9 mouse cellular contexts compared by ENCODE assay signal in the genomic region with DNA sequence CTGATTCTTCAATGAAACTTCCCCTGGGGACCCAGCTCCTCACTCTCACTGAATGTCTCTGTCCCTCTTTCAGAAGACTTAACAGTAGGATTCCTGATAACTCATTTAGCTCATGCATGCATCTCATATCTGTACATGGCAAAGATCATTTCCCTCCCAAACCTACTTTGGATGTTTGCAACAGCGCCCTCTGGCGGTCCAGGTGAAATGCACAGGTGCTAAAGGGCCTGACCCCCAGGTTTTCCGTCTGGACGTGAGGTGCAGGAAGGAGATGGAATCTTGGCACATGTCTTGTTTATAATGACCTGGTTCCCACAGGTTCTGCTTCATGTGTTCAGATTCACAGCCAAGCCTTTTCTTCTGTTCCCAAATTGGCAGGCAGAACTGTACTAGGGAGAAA. TPM values are rescaled to one million over a fixed set of nuclear protein-coding genes. Genes with fewer than 3 reads are reported as not detected.
DNase-seq lines count a peak whose midpoint lies in the region; ATAC-seq and TF ChIP-seq lines count a peak whose summit lies in the region.
"Had no signal": no experiment of that assay in that cellular context is flagged by ENCODE, and none has a peak within 500 bp of the region (broad histone marks: within the 10 kb centered on the region; RNA-seq: fewer than 3 reads in every experiment).

No protein-coding gene starts in this region.

- TF ChIP-seq CTCF in hindbrain, postnatal 0 days (IDR thresholded peaks at IDR 0.05; ENCODE audit: low read depth) = peak; percentile 91
- peak; percentile 97 for TF ChIP-seq CTCF in liver, embryonic 14.5 days (IDR thresholded peaks at IDR 0.05; ENCODE audit: low read depth)

- H3K4me2 ChIP-seq in intestine, embryonic 14.5 days (ENCODE audit: low read length) = no peak overlapping the region
- H3K4me2 ChIP-seq in intestine, embryonic 16.5 days (ENCODE audit: low read depth, low read length) = no peak overlapping the region
- H3K4me2 ChIP-seq in hindbrain, postnatal 0 days (ENCODE audit: low read depth, low read length) = no peak overlapping the region
- H3K4me2 ChIP-seq in liver, embryonic 14.5 days (ENCODE audit: low read depth) = peak overlapping the region; percentile 41

- H3K27ac ChIP-seq in intestine, embryonic 14.5 days (ENCODE audit: low read depth) = no peak overlapping the region
- no peak overlapping the region for H3K27ac ChIP-seq in intestine, embryonic 16.5 days (ENCODE audit: low read length)
- no peak overlapping the region for H3K27ac ChIP-seq in hindbrain, postnatal 0 days
- no peak overlapping the region for H3K27ac ChIP-seq in liver, embryonic 14.5 days

- no peak for TF ChIP-seq EP300 in liver, embryonic 14.5 days (IDR thresholded peaks at IDR 0.05; ENCODE audit: low read depth)

- no peaks in the 10 kb centered on the region; the same call in 1 of the 2 replicates for H3K4me1 ChIP-seq in intestine, embryonic 14.5 days (replicated peaks; ENCODE audit: control insufficient read depth, insufficient read depth, low read length)
- H3K4me1 ChIP-seq in intestine, embryonic 16.5 days (ENCODE audit: control insufficient read depth, insufficient read depth, low read length) = peaks cover 6% of the 10 kb centered on the region; the same call in 1 of the 2 replicates
- no peaks in the 10 kb centered on the region; the same call in 1 of the 2 replicates for H3K4me1 ChIP-seq in hindbrain, postnatal 0 days (ENCODE audit: insufficient read depth, low read length)
- H3K4me1 ChIP-seq in liver, embryonic 14.5 days (replicated peaks; ENCODE audit: control insufficient read depth in 2 of 2, insufficient read depth in 2 of 2, low read length in 1 of 2) = peaks cover 11 to 28% of the 10 kb centered on the region in 2 experiments

- no peaks in the 10 kb centered on the region for H3K9me3 ChIP-seq in intestine, embryonic 14.5 days (ENCODE audit: control insufficient read depth, low read length)
- H3K9me3 ChIP-seq in intestine, embryonic 16.5 days (ENCODE audit: control insufficient read depth, low read length) = no peaks in the 10 kb centered on the region
- H3K9me3 ChIP-seq in hindbrain, postnatal 0 days (ENCODE audit: low read length) = no peaks in the 10 kb centered on the region
- H3K9me3 ChIP-seq in liver, embryonic 14.5 days (ENCODE audit: control insufficient read depth, low read length) = no peaks in the 10 kb centered on the region

- WGBS in intestine, embryonic 14.5 days = under 1% methylated on average over 4 of the region's 4 CpGs
- WGBS in intestine, embryonic 16.5 days = 2% methylated on average over 4 of the region's 4 CpGs
- 4% methylated on average over 4 of the region's 4 CpGs for WGBS in hindbrain, postnatal 0 days
- 3% methylated on average over 4 of the region's 4 CpGs for WGBS in liver, embryonic 14.5 days (ENCODE audit: insufficient replicate concordance)

- peak; percentile 91 for DNase-seq in intestine, embryonic 14.5 days (ENCODE audit: low spot score)
- peak; percentile 62 for DNase-seq in MN1 (ENCODE audit: low spot score)
- peak; percentile 84 for DNase-seq in cerebellum, adult 9-11 months
- DNase-seq in hindbrain, postnatal 0 days (ENCODE audit: low spot score) = peak; percentile 73
- DNase-seq in liver, embryonic 14.5 days (ENCODE audit: low read depth in 3 of 3, low spot score in 3 of 3) = peak; percentile 54 to 68 (median 55)
- peak; percentile 72 to 78 for DNase-seq in right cerebral cortex, adult 2 months (ENCODE audit: low spot score in 2 of 2)
- DNase-seq in urinary bladder, postnatal 10 days (ENCODE audit: low spot score) = peak; percentile 41

- ATAC-seq in intestine, embryonic 14.5 days (replicated peaks; ENCODE audit: low FRiP score, low TSS enrichment, low read depth) = no peak
- ATAC-seq in intestine, embryonic 16.5 days = no peak
- ATAC-seq in hindbrain, postnatal 0 days = no peak
- ATAC-seq in liver, embryonic 14.5 days (ENCODE audit: insufficient read depth) = no peak

- no peak overlapping the region for H3K4me3 ChIP-seq in intestine, embryonic 14.5 days (ENCODE audit: low read depth, low read length)
- H3K4me3 ChIP-seq in intestine, embryonic 16.5 days (ENCODE audit: low read length) = no peak overlapping the region
- H3K4me3 ChIP-seq in hindbrain, postnatal 0 days (ENCODE audit: low read length) = no peak overlapping the region
- no peak overlapping the region for H3K4me3 ChIP-seq in liver, embryonic 14.5 days (ENCODE audit: insufficient read depth in 1 of 2, low read depth in 2 of 2, low read length in 2 of 2)
- H3K4me3 ChIP-seq: erythroblast, embryonic 14.5 days had no signal

- H3K36me3 ChIP-seq in intestine, embryonic 14.5 days (ENCODE audit: control insufficient read depth, insufficient read depth, low read length) = no peaks in the 10 kb centered on the region
- no peaks in the 10 kb centered on the region for H3K36me3 ChIP-seq in intestine, embryonic 16.5 days (ENCODE audit: control insufficient read depth, insufficient read depth, low read length)
- no peaks in the 10 kb centered on the region for H3K36me3 ChIP-seq in hindbrain, postnatal 0 days (ENCODE audit: insufficient read depth, low read length)
- H3K36me3 ChIP-seq in liver, embryonic 14.5 days (replicated peaks; ENCODE audit: control insufficient read depth, insufficient read depth, low read depth) = no peaks in the 10 kb centered on the region

- H3K9ac ChIP-seq in intestine, embryonic 14.5 days (ENCODE audit: low read length) = no peak overlapping the region
- no peak overlapping the region for H3K9ac ChIP-seq in intestine, embryonic 16.5 days (ENCODE audit: low read depth, low read length)
- no peak overlapping the region for H3K9ac ChIP-seq in hindbrain, postnatal 0 days (replicated peaks; ENCODE audit: low read length)
- no peak overlapping the region for H3K9ac ChIP-seq in liver, embryonic 14.5 days (replicated peaks)

- peaks cover 13% of the 10 kb centered on the region for H3K27me3 ChIP-seq in intestine, embryonic 14.5 days (replicated peaks; ENCODE audit: control insufficient read depth, insufficient read depth, low read length)
- no peaks in the 10 kb centered on the region for H3K27me3 ChIP-seq in intestine, embryonic 16.5 days (replicated peaks; ENCODE audit: control insufficient read depth, insufficient read depth, low read length)
- H3K27me3 ChIP-seq in hindbrain, postnatal 0 days (ENCODE audit: insufficient read depth, low read length) = no peaks in the 10 kb centered on the region
- peaks cover 14% of the 10 kb centered on the region for H3K27me3 ChIP-seq in liver, embryonic 14.5 days (ENCODE audit: control insufficient read depth, insufficient read depth, low read length)

RNA-seq across cellular contexts. Expression of gene Bdh1, which starts 3.4 kb away (rescaled TPM):
- polyA plus RNA-seq in intestine, embryonic 14.5 days (2014; fragmentation: Nextera tagmentation; extraction: Ambion mirVana) = 55.6 and 68.3 TPM in 2 replicates
- polyA plus RNA-seq in intestine, embryonic 16.5 days (2015; fragmentation: Nextera tagmentation; extraction: Ambion mirVana) = 272 and 331 TPM in 2 replicates
- 102 and 108 TPM in 2 replicates for total RNA-seq in hindbrain, postnatal 0 days (2014; rRNA removed)
- polyA plus RNA-seq in hindbrain, postnatal 0 days (2015; fragmentation: Nextera tagmentation; extraction: Ambion mirVana) = 134 and 137 TPM in 2 replicates
- 74.4 and 91.3 TPM in 2 replicates for polyA plus RNA-seq in liver, embryonic 14.5 days (2012; rRNA removed)
- polyA plus RNA-seq in liver, embryonic 14.5 days (2014; fragmentation: Nextera tagmentation; extraction: Ambion mirVana) = 48.9 and 52.5 TPM in 2 replicates

Comparison
In these comparisons a context has a peak if more than half of its experiments do, and no peak if none do; other contexts are left out.
1. DNase-seq: peak in every context shown above with its lines; median percentile 91 in intestine, embryonic 14.5 days; 84 in cerebellum, adult 9-11 months; 75 in right cerebral cortex, adult 2 months; 73 in hindbrain, postnatal 0 days; 62 in MN1; 55 in liver, embryonic 14.5 days; 41 in urinary bladder, postnatal 10 days.